Mouse (Mus musculus): ENCODE results near the gene Sp3. TPM values are rescaled to one million over a fixed set of nuclear protein-coding genes. Genes with fewer than 3 reads are reported as not detected.
"Not testable (repeated sequence)": the region's sequence is repeated elsewhere in the genome, so short reads cannot be mapped to it uniquely, and the experiment has no call there.

Gene Sp3
- total RNA-seq, 2 experiments from 2014 or later: 64.1 to 65.7 TPM

DNA sequence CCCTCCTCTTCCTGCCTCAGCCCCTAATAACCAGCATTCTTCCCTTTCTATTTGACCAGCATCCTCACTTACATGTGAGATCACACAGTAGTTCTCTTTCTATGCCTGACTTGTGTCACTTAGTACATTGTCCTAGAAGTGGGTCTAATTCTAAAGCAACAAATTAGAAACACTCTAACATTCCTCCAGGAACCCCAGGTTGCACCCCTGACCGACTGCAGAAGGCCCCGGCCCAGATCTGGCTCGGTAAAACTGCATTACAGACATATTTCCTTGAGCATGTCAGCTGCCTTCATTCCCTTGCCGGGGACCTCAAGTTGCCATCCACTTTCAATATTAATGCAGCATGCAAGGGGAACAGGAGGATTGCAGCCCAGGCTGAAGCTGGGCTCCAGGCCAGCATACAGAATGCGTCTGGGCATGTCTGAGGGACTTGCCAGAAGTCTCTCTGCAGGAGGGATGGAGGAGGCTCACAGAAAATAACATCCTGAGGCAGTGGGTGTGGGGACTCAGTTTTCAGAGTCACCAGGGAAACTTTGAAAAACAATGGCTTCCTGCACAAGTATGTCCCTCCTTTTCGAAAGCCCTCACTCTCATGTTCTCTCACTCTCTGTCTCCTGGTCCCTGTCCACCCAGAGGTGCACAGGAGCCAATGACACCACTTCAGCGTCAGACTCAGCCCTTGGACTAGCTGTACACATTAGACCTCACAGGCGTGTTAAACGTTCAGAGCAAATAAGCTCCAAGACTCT is 15.3 kb upstream of the Sp3 start:
- intact Hi-C loops (cut with DNase I): no loop called here
- peak; percentile 93 for DNase-seq

DNA sequence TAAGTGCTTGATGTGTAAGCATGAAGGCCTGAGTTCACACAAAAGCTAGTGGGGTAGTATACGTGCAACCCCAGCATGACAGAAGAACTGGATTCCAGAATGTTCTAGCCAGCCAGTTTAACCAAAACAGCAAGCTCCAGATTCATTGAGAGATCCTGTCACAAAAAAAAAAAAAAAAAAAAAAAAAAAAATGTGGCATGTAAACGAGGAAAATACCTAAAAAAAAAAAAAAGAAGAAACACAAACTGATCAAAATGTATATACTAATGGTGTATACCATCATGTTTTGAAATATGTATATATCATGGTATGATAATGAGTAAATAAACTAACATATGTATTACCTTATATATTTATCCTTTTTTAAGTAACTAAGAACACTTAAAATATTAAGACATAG is 13.9 kb upstream of the Sp3 start:
- DNase-seq: no peak
- intact Hi-C loops (cut with DNase I): no loop called here

- no peak for DNase-seq
- intact Hi-C loops (cut with DNase I): no loop called here
These were observed 12.3 kb upstream of the Sp3 start for GRCm38 (mm10) chr2:72992497-72992896.

GRCm38 (mm10) chr2:72988945-72989344 is 8.7 kb upstream of the Sp3 start:
- intact Hi-C loops (cut with DNase I); DNase-seq: not testable (repeated sequence)

DNA sequence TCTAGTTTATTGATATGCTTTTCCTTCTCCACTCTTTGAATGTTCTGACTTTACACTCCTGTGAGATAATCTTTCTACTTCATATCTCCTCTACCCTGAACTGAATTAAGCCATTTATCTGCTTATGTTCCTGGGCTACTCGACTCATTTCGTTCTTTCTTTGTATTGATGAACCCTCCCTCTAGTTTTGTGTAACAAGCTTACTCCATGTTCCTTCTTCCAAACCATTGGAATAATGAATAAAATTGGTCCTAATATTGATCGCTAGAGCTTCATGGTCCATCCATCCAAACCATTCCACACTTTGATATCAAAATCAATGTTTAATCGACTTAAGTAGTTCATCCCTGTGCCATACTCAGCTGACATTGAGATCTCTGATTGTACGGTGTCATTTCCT is 6.4 kb upstream of the Sp3 start, which contains the start of gene Gm11084:
Gene Gm11084, minus strand, starts transcription at position 101 of the 400 bp plus-strand sequence.
- DNase-seq: no peak
- intact Hi-C loops (cut with DNase I): no loop called here

DNA sequence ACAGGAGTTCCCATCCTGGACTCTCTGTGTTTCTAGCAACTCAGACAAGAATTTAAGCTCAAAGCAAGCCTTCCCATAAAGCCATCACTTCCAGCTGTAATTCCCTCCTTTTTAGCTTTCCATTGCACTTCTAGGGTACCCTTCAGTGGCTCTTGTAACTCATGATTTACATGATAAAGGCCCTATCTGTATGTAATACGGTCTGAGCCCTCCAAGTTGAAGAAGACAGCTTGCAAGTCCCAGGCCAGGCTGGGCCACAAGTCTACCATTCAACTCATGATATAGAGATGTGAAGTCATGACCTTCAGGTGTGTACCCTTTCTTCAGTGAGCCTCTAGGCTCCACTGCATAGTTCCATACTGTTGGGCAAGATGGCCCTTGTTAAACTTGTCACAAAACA is 5.3 kb upstream of the Sp3 start:
- intact Hi-C loops (cut with DNase I): no loop called here
- DNase-seq: no peak

GRCm38 (mm10) chr2:72984806-72985205 is 4.6 kb upstream of the Sp3 start:
- intact Hi-C loops (cut with DNase I): no loop called here
- no peak for DNase-seq

- intact Hi-C loops (cut with DNase I): no loop called here
- no peak for DNase-seq
These were observed 3.0 kb upstream of the Sp3 start for GRCm38 (mm10) chr2:72983211-72983610.

DNA sequence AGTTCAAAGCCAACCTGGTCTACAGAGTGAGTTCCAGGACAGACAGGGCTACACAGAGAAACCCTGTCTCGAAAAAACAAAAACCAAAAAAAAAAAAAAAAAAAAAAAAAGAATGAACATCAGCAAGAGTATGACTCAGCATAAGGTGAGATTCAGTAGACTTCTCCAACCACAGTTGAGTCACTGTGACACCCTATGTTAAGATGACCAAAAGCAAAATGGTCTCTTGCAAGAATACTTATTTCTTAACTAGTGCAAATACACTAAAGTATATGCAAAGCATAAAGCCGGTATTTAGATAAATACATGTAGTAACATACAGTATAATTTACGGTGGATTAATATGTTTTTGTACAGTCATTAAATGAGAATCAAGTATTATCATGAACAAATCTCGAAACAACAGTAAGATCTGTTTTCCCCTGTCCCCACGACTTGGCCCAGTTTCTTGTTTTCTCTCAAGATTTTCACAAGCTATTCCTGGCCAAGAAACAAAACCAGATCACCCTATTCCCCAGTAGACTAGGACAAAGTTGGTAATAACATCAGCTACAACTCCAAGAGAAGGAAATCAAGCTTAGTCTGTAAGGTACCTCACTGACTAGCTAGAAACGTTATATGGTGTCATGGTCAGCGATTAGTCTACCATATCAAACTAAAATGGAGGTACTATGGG is 2.0 kb upstream of the Sp3 start:
- intact Hi-C loops (cut with DNase I): no loop called here

DNA sequence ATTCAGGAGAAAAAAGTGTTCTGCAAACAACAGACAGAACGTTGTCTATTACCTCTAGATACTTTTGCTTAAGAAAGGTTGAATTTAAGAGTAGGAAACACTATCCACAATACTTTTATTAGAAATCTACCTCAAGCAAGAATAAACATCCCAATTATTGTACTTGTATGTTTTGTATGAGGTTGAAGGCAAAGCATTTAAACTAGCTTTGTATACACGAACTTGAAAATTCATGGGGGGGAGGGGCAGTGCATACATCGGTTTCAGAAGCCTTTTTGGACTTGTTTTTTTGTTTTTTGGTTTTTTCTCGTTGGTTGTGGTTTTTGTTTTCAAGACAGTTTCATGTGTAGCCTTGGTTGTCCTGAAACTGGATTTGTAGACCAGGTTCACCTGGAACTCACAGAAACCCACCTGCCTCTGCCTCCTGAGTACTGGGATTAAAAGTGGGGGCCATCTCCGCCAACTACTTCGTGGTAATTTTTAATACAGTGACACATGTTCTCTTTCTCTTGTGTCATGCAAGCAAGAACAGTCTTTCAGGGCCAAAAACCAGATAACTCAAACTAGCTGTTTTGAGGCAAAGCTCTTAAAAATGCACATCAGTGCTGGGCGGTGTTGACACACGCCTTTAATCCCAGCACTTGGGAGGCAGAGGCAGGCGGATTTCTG is 1.3 kb upstream of the Sp3 start:
- no peak for DNase-seq
- intact Hi-C loops (cut with DNase I): no loop called here

More for the DNA sequence above, 2.0 kb upstream of the Sp3 start:
- DNase-seq: no peak

- DNase-seq: no peak
- intact Hi-C loops (cut with DNase I): no loop called here
These were observed 802 bp upstream of the Sp3 start for GRCm38 (mm10) chr2:72981075-72981420.

GRCm38 (mm10) chr2:72979659-72980071 is 581 bp downstream of the Sp3 start:
- peak; percentile 95 for DNase-seq
- intact Hi-C loops (cut with DNase I): loop anchor here (2.0 to 10.0 kb wide), 2 partner anchors 295 to 465 kb away; no protein-coding TSS in a partner anchor

- intact Hi-C loops (cut with DNase I): loop anchor here (2.0 to 10.0 kb wide), 2 partner anchors 296 to 464 kb away; no protein-coding TSS in a partner anchor
- DNase-seq: peak; percentile 91
These were observed 1.2 kb downstream of the Sp3 start for GRCm38 (mm10) chr2:72978901-72979658.

DNA sequence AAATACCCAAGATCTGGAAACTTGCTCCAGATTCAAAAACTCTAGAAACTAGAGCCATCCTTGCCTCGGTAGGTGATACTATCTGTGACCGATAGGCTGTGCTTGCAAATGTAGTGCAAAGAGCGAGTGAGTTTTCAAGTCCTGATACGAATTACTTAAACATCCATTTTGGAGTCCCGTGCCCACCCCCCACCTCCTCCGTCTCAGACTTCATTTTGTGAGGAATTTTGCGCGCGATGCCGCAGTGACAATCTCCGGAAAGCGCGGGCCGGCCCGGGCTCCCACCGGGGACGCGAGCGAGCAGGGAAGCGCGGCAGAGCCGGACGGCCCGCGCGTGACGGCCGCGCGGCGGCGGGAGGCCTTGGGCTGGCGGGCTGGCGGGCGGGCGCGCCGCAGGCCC is 1.8 kb downstream of the Sp3 start:
- intact Hi-C loops (cut with DNase I): loop anchor here (2.0 to 10.0 kb wide), 2 partner anchors 296 to 464 kb away; no protein-coding TSS in a partner anchor

DNA sequence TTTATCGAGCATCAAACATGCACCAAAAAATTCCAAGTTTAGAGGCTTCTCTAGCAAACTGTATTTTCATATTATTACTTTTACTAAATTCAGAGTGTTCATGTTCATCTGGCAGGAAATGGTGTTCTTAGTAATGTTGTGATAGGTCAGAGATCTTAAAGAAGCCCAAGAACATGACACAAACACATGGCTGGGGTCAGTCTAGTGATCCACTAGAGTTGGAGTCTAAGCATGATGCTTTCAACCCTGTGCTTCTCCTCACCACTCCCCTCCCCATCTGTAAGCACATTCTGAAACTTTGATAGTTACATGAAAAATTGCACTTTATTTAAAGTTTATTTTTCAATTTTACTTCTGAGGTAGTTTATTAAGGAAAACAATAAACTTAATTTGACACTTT is 3.0 kb downstream of the Sp3 start:
- DNase-seq: no peak
- intact Hi-C loops (cut with DNase I): loop anchor here (10.0 kb wide), 1 partner anchor 462 kb away; no protein-coding TSS in a partner anchor

More for the DNA sequence above, 1.8 kb downstream of the Sp3 start:
- DNase-seq: peak; percentile 73

GRCm38 (mm10) chr2:72976036-72976435 is 4.2 kb downstream of the Sp3 start:
- no peak for DNase-seq
- intact Hi-C loops (cut with DNase I): loop anchor here (10.0 kb wide), 1 partner anchor 461 kb away; no protein-coding TSS in a partner anchor

DNA sequence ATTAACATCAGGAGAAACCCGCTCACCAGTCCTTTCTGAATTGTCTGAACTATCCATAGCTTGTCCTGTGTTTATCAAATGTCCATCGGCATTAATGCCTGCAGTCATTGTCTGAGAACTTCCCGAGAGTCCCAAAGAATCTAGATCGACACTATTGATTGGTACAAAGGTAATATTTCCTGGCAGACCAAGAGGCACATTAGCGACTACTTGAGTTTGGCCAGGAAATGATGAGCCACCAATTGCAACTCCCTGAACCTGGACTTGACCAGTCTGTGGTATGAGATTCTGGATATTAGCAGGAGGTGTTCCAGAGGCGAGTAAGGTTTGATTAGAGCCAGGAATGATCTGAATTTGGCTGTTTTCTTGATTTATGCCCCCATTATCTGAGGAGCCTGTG is 9.4 kb downstream of the Sp3 start:
- intact Hi-C loops (cut with DNase I): loop anchor here (10.0 kb wide), 1 partner anchor 456 kb away; no protein-coding TSS in a partner anchor
- DNase-seq: no peak

DNA sequence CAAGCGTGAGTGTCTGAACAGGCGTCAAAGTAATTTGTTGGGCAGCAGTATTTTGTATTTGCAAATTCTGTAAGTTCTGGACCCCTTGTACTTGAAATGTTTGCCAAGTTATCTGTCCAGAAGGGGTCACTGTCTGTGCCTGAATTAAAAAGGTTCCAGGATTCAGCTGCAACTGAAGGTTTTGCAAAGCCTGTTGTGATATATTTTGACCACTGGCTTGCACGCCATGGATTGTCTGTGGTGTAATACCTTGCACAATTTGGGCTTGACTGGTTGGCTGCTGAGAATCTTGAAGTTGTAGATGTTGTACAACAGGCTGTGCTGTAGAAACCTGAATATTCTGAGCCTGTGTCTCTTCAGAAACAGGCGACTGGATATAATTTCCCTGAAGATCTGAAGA is 9.9 kb downstream of the Sp3 start:
- intact Hi-C loops (cut with DNase I): loop anchor here (10.0 kb wide), 1 partner anchor 456 kb away; no protein-coding TSS in a partner anchor

DNA sequence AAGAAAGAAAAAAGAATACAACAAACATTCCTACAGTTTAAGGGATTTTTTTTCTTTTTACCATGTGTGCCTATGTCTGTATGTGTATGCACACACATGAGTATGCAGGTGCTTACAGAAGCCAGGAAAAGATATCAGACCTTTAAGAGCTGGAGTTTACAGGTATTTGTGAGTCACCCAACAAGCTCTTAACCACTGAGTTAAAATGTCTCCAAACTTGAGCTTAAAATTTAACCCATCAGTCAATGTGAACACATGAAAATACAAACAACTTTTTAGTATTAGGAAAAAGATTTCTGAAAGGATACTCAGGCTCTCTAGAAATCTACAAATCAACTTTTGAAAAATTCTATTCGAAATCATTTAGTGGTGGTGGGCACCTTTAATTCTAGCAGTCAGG is 11.7 kb downstream of the Sp3 start:
- no peak for DNase-seq
- intact Hi-C loops (cut with DNase I): no loop called here

More for the DNA sequence above, 9.9 kb downstream of the Sp3 start:
- no peak for DNase-seq

- intact Hi-C loops (cut with DNase I): no loop called here
These were observed 14.8 kb downstream of the Sp3 start for GRCm38 (mm10) chr2:72965450-72965849.

More at GRCm38 (mm10) chr2:72965450-72965849, 14.8 kb downstream of the Sp3 start:
- no peak for DNase-seq

All from left cerebral cortex, postnatal 4 days (tissue).